32 mouse cellular contexts compared by ENCODE assay signal in the genomic region with DNA sequence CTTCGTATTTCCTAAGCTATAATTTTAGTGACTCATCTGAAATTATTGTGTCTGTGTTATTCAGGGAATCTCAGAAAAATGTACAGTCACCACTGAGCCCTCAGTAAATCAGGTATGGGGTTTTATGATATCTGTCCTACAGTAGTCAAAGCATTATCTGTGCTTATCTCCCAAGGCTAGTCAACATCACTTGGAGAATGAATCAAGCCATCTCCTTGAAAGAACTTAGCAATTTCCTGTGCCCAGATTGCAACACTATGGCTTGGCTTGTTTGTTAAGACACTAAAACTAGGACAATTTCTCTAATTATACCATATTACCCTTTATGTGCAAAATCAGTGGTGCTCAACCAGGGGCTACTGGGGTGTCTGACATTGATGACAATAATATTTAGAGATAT. TPM values are rescaled to one million over a fixed set of nuclear protein-coding genes. Genes with fewer than 3 reads are reported as not detected.
DNase-seq lines count a peak whose midpoint lies in the region; TF ChIP-seq lines count a peak whose summit lies in the region.
"Had no signal": no experiment of that assay in that cellular context is flagged by ENCODE, and none has a peak within 500 bp of the region (broad histone marks: within the 10 kb centered on the region; RNA-seq: fewer than 3 reads in every experiment).

No protein-coding gene starts in this region.

- peak; percentile 7 for DNase-seq in adrenal gland, postnatal 14 days
- DNase-seq in adrenal gland, postnatal 25 days, result no peak
- no peak for DNase-seq in kidney, postnatal 4 days
- DNase-seq in urinary bladder, postnatal 14 days (ENCODE audit: low spot score), result no peak
- DNase-seq: B cell, adult 2 months; cerebellum, adult 11-12 months; cerebellum, adult 8-10 months; cerebellum, postnatal 10 days; cerebellum, postnatal 36 days; embryo, embryonic 11 days; forebrain, postnatal 0 days; gastrocnemius, postnatal 25 days; heart, adult 18-20 months; heart, postnatal 10 days; heart, postnatal 36 days; kidney, adult 11 months had no signal

- H3K79me3 ChIP-seq in C2C12 (ENCODE audit: low read depth), result no peaks in the 10 kb centered on the region

- TF ChIP-seq CTCF in C2C12 (IDR thresholded peaks at IDR 0.05; ENCODE audit: control insufficient read depth, insufficient read depth, insufficient read length), result no peak

- H3K27me3 ChIP-seq in C2C12 (ENCODE audit: control insufficient read depth, insufficient read depth, insufficient read length), result no peaks in the 10 kb centered on the region
- H3K27me3 ChIP-seq in myocyte (ENCODE audit: control insufficient read depth, insufficient read depth, insufficient read length), result no peaks in the 10 kb centered on the region
- H3K27me3 ChIP-seq: heart, embryonic 12.5 days; heart, embryonic 15.5 days; hindbrain, embryonic 13.5 days; intestine, embryonic 15.5 days had no signal

- no peak overlapping the region for H3ac ChIP-seq in C2C12 (ENCODE audit: control insufficient read depth, insufficient read length, low read depth)
- no peak overlapping the region for H3ac ChIP-seq in myocyte (ENCODE audit: control insufficient read depth, insufficient read length)

- no peak for TF ChIP-seq POLR2A in myocyte (IDR thresholded peaks at IDR 0.05; ENCODE audit: insufficient read length, low read depth)

- H3K79me2 ChIP-seq in C2C12 (ENCODE audit: control insufficient read depth, insufficient read depth) (no peaks in the 10 kb centered on the region), myocyte (ENCODE audit: control insufficient read depth, insufficient read depth) (no peaks in the 10 kb centered on the region)

- H3K36me3 ChIP-seq in C2C12 (ENCODE audit: control insufficient read depth, insufficient read depth) (no peaks in the 10 kb centered on the region), myocyte (ENCODE audit: control insufficient read depth, insufficient read depth) (no peaks in the 10 kb centered on the region)
- H3K36me3 ChIP-seq: heart, embryonic 12.5 days; heart, embryonic 15.5 days; hindbrain, embryonic 10.5 days; hindbrain, embryonic 13.5 days; intestine, embryonic 15.5 days had no signal

- H3K4me3 ChIP-seq in C2C12 (ENCODE audit: insufficient read depth, poor library complexity, severe bottlenecking), result no peak overlapping the region
- H3K4me3 ChIP-seq in myocyte, result no peak overlapping the region
- H3K4me3 ChIP-seq: heart, embryonic 12.5 days; heart, embryonic 15.5 days; hindbrain, embryonic 10.5 days; hindbrain, embryonic 13.5 days; intestine, embryonic 15.5 days had no signal

- H3K4me2 ChIP-seq in myocyte (ENCODE audit: low read depth), result no peak overlapping the region
- H3K4me2 ChIP-seq: heart, embryonic 12.5 days; heart, embryonic 15.5 days; hindbrain, embryonic 13.5 days; intestine, embryonic 15.5 days had no signal

TF ChIP-seq in C2C12, 6 proteins besides CTCF, POLR2A, EP300 and RAD21:
- peak; percentile 84 for TF ChIP-seq FOSL1 (IDR thresholded peaks at IDR 0.05; ENCODE audit: insufficient read depth, low read length, poor library complexity, severe bottlenecking)
- peak; percentile 92 for TF ChIP-seq CEBPB (IDR thresholded peaks at IDR 0.05; ENCODE audit: low read depth)
- TF ChIP-seq USF1 (IDR thresholded peaks at IDR 0.05; ENCODE audit: low read depth), result no peak

TF ChIP-seq in myocyte, 11 proteins besides CTCF, POLR2A, EP300 and RAD21:
- TF ChIP-seq MAX (IDR thresholded peaks at IDR 0.05; ENCODE audit: low read depth), result no peak
- no peak for TF ChIP-seq POLR2AphosphoS2 (IDR thresholded peaks at IDR 0.05; ENCODE audit: insufficient read length, low read depth)
- no peak for TF ChIP-seq MYOG (IDR thresholded peaks at IDR 0.05; ENCODE audit: control insufficient read depth in 1 of 3, insufficient read depth in 1 of 3, insufficient read length in 2 of 3, low read depth in 2 of 3)
- no peak for TF ChIP-seq MYOD1 (IDR thresholded peaks at IDR 0.05; ENCODE audit: control insufficient read depth in 1 of 3, insufficient read length in 2 of 3, low read depth in 2 of 3)
- peak; percentile 65; the same call in 1 of the 2 replicates for TF ChIP-seq CEBPB (IDR thresholded peaks at IDR 0.05; ENCODE audit: insufficient read depth, poor library complexity, severe bottlenecking)

RNA-seq across cellular contexts. Expression of a gene that starts 58.9 kb away (rescaled TPM):
- total RNA-seq in adrenal gland, postnatal 14 days (2021), result not detected in 2 replicates
- total RNA-seq in adrenal gland, postnatal 25 days (2021), result not detected in 2 replicates
- not detected for polyA plus RNA-seq in C2C12 (2012; fragmentation: generic; extraction: Trizol)
- polyA plus RNA-seq in myocyte (2012; fragmentation: generic; extraction: Trizol), result not detected
- total RNA-seq: gastrocnemius, adult 8-10 months; heart, adult 18-20 months; heart, postnatal 10 days; heart, postnatal 36 days had no signal
- polyA plus RNA-seq: brain, embryonic 14.5 days; CD4-positive, CD25-positive, alpha-beta regulatory T cell, adult 4 months; cortical plate, adult 2 months; embryonic facial prominence, embryonic 11.5 days; embryonic facial prominence, embryonic 14.5 days; forebrain, embryonic 14.5 days; forebrain, postnatal 0 days; gonadal fat pad, adult 2 months; heart, embryonic 12.5 days; heart, embryonic 15.5 days; hindbrain, embryonic 10.5 days; hindbrain, embryonic 13.5 days; hindbrain, embryonic 16.5 days; intestine, embryonic 15.5 days had no signal
